Mouse (Mus musculus): ENCODE measurements at regions not wholly inside any gene's neighbourhood (a gene's known extent, or its start where the extent isn't known, plus 50 kb on each side); places are given as distances from the start of the nearest gene placed in this dataset.

GRCm38 (mm10) chr12:77986738-77987137, 207.3 kb upstream of the Gm6657 start:
- Histone ChIP-seq H3K4me2 (ENCODE audit: low read length) (no peak overlapping the region), H3K4me3 (replicated peaks; ENCODE audit: low read depth, low read length) (no peak overlapping the region), H3K9ac (replicated peaks; ENCODE audit: low read length) (no peak overlapping the region), H3K4me1 (ENCODE audit: control insufficient read depth, insufficient read depth, low read length) (no peaks in the 10 kb centered on the region), H3K9me3 (ENCODE audit: control insufficient read depth, low read length) (no peaks in the 10 kb centered on the region), H3K27ac (replicated peaks; ENCODE audit: low read depth, low read length) (no peak overlapping the region), H3K36me3 (ENCODE audit: control insufficient read depth, insufficient read depth, low read length) (no peaks in the 10 kb centered on the region), H3K27me3 (ENCODE audit: control insufficient read depth, insufficient read depth, low read length) (no peaks in the 10 kb centered on the region)
- ATAC-seq (ENCODE audit: low FRiP score, low TSS enrichment) (no peak), DNase-seq (no peak)
- 82% methylated on average over 8 of the region's 8 CpGs for WGBS

DNA sequence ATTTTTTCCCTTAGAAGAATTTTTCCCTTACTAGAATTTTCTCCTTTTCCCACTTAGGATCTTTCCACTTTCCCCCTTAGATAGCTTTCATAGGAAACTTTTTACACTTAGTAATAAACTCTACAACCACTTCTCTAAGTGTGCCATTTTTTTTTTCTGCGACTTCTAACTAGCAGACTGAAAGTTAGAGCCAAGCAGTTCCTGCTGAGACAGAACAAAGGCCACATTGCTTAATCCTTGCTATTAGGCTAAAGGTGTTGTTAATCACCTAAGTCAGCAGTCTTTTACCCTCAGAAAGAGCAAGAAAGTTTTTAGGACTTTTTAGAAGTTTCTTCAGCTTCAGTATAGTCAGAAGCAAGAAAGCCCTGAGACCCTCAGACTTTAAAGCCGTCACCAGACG, 204.3 kb upstream of the Gm6657 start:
- no peak for ATAC-seq (ENCODE audit: low FRiP score, low TSS enrichment)
- Histone ChIP-seq H3K4me2 (ENCODE audit: low read length) (no peak overlapping the region), H3K4me3 (replicated peaks; ENCODE audit: low read depth, low read length) (no peak overlapping the region), H3K9me3 (ENCODE audit: control insufficient read depth, low read length) (no peaks in the 10 kb centered on the region), H3K9ac (replicated peaks; ENCODE audit: low read length) (no peak overlapping the region), H3K27ac (replicated peaks; ENCODE audit: low read depth, low read length) (no peak overlapping the region), H3K27me3 (ENCODE audit: control insufficient read depth, insufficient read depth, low read length) (no peaks in the 10 kb centered on the region), H3K4me1 (ENCODE audit: control insufficient read depth, insufficient read depth, low read length) (no peaks in the 10 kb centered on the region), H3K36me3 (ENCODE audit: control insufficient read depth, insufficient read depth, low read length) (no peaks in the 10 kb centered on the region)
- WGBS = 39% methylated on average over 3 of the region's 3 CpGs
- DNase-seq = no peak

GRCm38 (mm10) chr12:77991627-77992026, 202.4 kb upstream of the Gm6657 start:
- DNase-seq (peak; percentile 31), ATAC-seq (ENCODE audit: low FRiP score, low TSS enrichment) (no peak)
- H3K9me3 ChIP-seq (ENCODE audit: control insufficient read depth, low read length) = no peaks in the 10 kb centered on the region

DNA sequence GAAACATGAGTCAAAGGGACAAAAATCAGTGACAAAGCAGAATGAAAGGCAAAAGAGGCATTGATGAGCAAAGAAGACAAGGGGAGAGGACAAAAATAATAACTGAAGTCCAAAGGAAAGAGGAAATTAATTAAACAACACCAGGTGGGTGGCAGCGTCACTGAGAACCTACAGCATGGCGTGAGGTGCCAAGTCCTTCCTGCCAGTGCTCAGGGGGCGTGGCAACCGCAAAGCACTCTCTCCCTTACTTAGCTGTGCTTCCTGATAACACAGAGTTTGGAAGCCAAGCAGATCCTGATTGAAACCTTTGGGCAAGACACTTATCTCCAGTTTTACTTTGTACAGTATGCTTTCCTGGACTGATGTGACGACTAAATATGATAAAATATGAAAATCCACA, 199.9 kb upstream of the Gm6657 start:
- WGBS = 92% methylated on average over 5 of the region's 5 CpGs
- no peak overlapping the region for H3K9ac ChIP-seq (replicated peaks; ENCODE audit: low read length)
- H3K4me1 ChIP-seq (ENCODE audit: control insufficient read depth, insufficient read depth, low read length) = no peaks in the 10 kb centered on the region
- no peaks in the 10 kb centered on the region for H3K9me3 ChIP-seq (ENCODE audit: control insufficient read depth, low read length)
- H3K27ac ChIP-seq (replicated peaks; ENCODE audit: low read depth, low read length) = no peak overlapping the region
- no peaks in the 10 kb centered on the region for H3K36me3 ChIP-seq (ENCODE audit: control insufficient read depth, insufficient read depth, low read length)
- H3K4me3 ChIP-seq (replicated peaks; ENCODE audit: low read depth, low read length) = no peak overlapping the region
- no peaks in the 10 kb centered on the region for H3K27me3 ChIP-seq (ENCODE audit: control insufficient read depth, insufficient read depth, low read length)
- DNase-seq (no peak), ATAC-seq (ENCODE audit: low FRiP score, low TSS enrichment) (no peak)
- no peak overlapping the region for H3K4me2 ChIP-seq (ENCODE audit: low read length)

More at GRCm38 (mm10) chr12:77991627-77992026, 202.4 kb upstream of the Gm6657 start:
- Histone ChIP-seq H3K36me3 (ENCODE audit: control insufficient read depth, insufficient read depth, low read length) (no peaks in the 10 kb centered on the region), H3K27ac (replicated peaks; ENCODE audit: low read depth, low read length) (no peak overlapping the region), H3K4me3 (replicated peaks; ENCODE audit: low read depth, low read length) (no peak overlapping the region), H3K9ac (replicated peaks; ENCODE audit: low read length) (no peak overlapping the region), H3K4me2 (ENCODE audit: low read length) (no peak overlapping the region), H3K27me3 (ENCODE audit: control insufficient read depth, insufficient read depth, low read length) (no peaks in the 10 kb centered on the region), H3K4me1 (ENCODE audit: control insufficient read depth, insufficient read depth, low read length) (no peaks in the 10 kb centered on the region)
- 59% methylated on average over 6 of the region's 6 CpGs for WGBS

DNA sequence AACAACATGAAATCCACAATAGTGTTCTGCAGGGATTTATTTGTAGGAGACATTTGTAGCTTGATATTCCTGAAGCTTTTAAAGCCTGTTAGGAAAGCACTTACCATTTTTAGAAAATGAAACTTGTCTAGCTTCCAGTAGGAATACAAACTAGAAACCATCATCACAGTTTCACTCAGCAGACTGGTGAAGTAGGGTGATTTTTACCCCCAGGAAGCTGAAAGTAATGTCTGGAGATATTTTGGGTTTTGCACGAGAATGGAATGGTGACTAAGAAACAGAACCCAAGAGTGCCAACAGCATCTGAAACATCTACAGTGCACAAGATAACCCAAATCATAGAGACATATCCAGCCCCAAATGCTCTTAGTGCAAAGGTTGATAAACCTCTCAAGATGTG, 196.1 kb upstream of the Gm6657 start:
- Histone ChIP-seq H3K9me3 (ENCODE audit: control insufficient read depth, low read length) (no peaks in the 10 kb centered on the region), H3K9ac (replicated peaks; ENCODE audit: low read length) (no peak overlapping the region), H3K4me2 (ENCODE audit: low read length) (no peak overlapping the region), H3K27me3 (ENCODE audit: control insufficient read depth, insufficient read depth, low read length) (no peaks in the 10 kb centered on the region), H3K4me3 (replicated peaks; ENCODE audit: low read depth, low read length) (no peak overlapping the region), H3K27ac (replicated peaks; ENCODE audit: low read depth, low read length) (no peak overlapping the region), H3K36me3 (ENCODE audit: control insufficient read depth, insufficient read depth, low read length) (no peaks in the 10 kb centered on the region), H3K4me1 (ENCODE audit: control insufficient read depth, insufficient read depth, low read length) (no peaks in the 10 kb centered on the region)
- ATAC-seq (ENCODE audit: low FRiP score, low TSS enrichment) = no peak
- 78% methylated on average over 1 of the region's 1 CpGs for WGBS
- DNase-seq = no peak

GRCm38 (mm10) chr12:78000401-78000800, 193.6 kb upstream of the Gm6657 start:
- Histone ChIP-seq H3K9me3 (ENCODE audit: control insufficient read depth, low read length) (no peaks in the 10 kb centered on the region), H3K4me1 (ENCODE audit: control insufficient read depth, insufficient read depth, low read length) (no peaks in the 10 kb centered on the region), H3K4me2 (ENCODE audit: low read length) (no peak overlapping the region), H3K9ac (replicated peaks; ENCODE audit: low read length) (no peak overlapping the region), H3K36me3 (ENCODE audit: control insufficient read depth, insufficient read depth, low read length) (no peaks in the 10 kb centered on the region), H3K27ac (replicated peaks; ENCODE audit: low read depth, low read length) (no peak overlapping the region), H3K27me3 (ENCODE audit: control insufficient read depth, insufficient read depth, low read length) (no peaks in the 10 kb centered on the region), H3K4me3 (replicated peaks; ENCODE audit: low read depth, low read length) (no peak overlapping the region)
- DNase-seq (no peak), ATAC-seq (ENCODE audit: low FRiP score, low TSS enrichment) (no peak)
- WGBS = 69% methylated on average over 3 of the region's 3 CpGs

- no peaks in the 10 kb centered on the region for H3K27me3 ChIP-seq (ENCODE audit: control insufficient read depth, insufficient read depth, low read length)
- no peaks in the 10 kb centered on the region for H3K9me3 ChIP-seq (ENCODE audit: control insufficient read depth, low read length)
- no peak overlapping the region for H3K4me2 ChIP-seq (ENCODE audit: low read length)
- H3K4me3 ChIP-seq (replicated peaks; ENCODE audit: low read depth, low read length) = no peak overlapping the region
- no peak for ATAC-seq (ENCODE audit: low FRiP score, low TSS enrichment)
- 74% methylated on average over 9 of the region's 9 CpGs for WGBS
- H3K36me3 ChIP-seq (ENCODE audit: control insufficient read depth, insufficient read depth, low read length) = no peaks in the 10 kb centered on the region
- H3K4me1 ChIP-seq (ENCODE audit: control insufficient read depth, insufficient read depth, low read length) = no peaks in the 10 kb centered on the region
- peak; percentile 21 for DNase-seq
- H3K27ac ChIP-seq (replicated peaks; ENCODE audit: low read depth, low read length) = no peak overlapping the region
- no peak overlapping the region for H3K9ac ChIP-seq (replicated peaks; ENCODE audit: low read length)
These were observed 192.2 kb upstream of the Gm6657 start for GRCm38 (mm10) chr12:78001846-78002245.

DNA sequence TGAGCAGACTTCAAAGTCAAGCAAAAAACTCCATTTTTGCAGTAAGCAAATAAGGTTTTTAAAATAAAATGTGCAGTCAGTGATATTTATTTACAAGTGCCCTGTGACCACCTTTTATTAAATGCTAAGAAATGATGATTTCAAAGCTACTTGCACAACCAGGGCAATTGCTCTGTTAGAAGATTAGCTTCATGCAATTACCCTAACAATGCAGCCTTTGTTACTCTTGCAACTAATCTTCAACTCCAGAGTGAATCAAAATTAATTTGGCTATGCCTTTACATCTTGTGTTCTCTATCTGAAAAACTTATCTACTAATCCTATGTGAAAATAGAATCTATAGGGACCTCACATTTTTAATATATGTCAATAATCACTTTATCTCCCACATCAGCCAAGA, 160.3 kb upstream of the Gm6657 start:
- no peak overlapping the region for H3K4me3 ChIP-seq (replicated peaks; ENCODE audit: low read depth, low read length)
- no peaks in the 10 kb centered on the region for H3K36me3 ChIP-seq (ENCODE audit: control insufficient read depth, insufficient read depth, low read length)
- no peaks in the 10 kb centered on the region for H3K9me3 ChIP-seq (ENCODE audit: control insufficient read depth, low read length)
- no peak overlapping the region for H3K4me2 ChIP-seq (ENCODE audit: low read length)
- DNase-seq (peak; percentile 19), ATAC-seq (ENCODE audit: low FRiP score, low TSS enrichment) (no peak)
- H3K9ac ChIP-seq (replicated peaks; ENCODE audit: low read length) = no peak overlapping the region
- H3K27me3 ChIP-seq (ENCODE audit: control insufficient read depth, insufficient read depth, low read length) = no peaks in the 10 kb centered on the region
- H3K4me1 ChIP-seq (ENCODE audit: control insufficient read depth, insufficient read depth, low read length) = 0 out of 2 replicates have a peak, but pooled peaks cover 2% of the 10 kb centered on the region
- H3K27ac ChIP-seq (replicated peaks; ENCODE audit: low read depth, low read length) = no peak overlapping the region

GRCm38 (mm10) chr12:78046582-78046981, 147.5 kb upstream of the Gm6657 start:
- no peak overlapping the region for H3K4me2 ChIP-seq (ENCODE audit: low read length)
- DNase-seq = no peak
- ATAC-seq (ENCODE audit: low FRiP score, low TSS enrichment) = no peak
- H3K27me3 ChIP-seq (ENCODE audit: control insufficient read depth, insufficient read depth, low read length) = no peaks in the 10 kb centered on the region
- no peak overlapping the region for H3K9ac ChIP-seq (replicated peaks; ENCODE audit: low read length)
- 86% methylated on average over 4 of the region's 4 CpGs for WGBS
- H3K4me3 ChIP-seq (replicated peaks; ENCODE audit: low read depth, low read length) = no peak overlapping the region
- no peaks in the 10 kb centered on the region for H3K36me3 ChIP-seq (ENCODE audit: control insufficient read depth, insufficient read depth, low read length)
- no peaks in the 10 kb centered on the region for H3K4me1 ChIP-seq (ENCODE audit: control insufficient read depth, insufficient read depth, low read length)
- no peak overlapping the region for H3K27ac ChIP-seq (replicated peaks; ENCODE audit: low read depth, low read length)
- no peaks in the 10 kb centered on the region for H3K9me3 ChIP-seq (ENCODE audit: control insufficient read depth, low read length)

All from midbrain, embryonic 14.5 days (tissue).